Comparison of ENCODE assay signal across 25 mouse cellular contexts in the genomic region with DNA sequence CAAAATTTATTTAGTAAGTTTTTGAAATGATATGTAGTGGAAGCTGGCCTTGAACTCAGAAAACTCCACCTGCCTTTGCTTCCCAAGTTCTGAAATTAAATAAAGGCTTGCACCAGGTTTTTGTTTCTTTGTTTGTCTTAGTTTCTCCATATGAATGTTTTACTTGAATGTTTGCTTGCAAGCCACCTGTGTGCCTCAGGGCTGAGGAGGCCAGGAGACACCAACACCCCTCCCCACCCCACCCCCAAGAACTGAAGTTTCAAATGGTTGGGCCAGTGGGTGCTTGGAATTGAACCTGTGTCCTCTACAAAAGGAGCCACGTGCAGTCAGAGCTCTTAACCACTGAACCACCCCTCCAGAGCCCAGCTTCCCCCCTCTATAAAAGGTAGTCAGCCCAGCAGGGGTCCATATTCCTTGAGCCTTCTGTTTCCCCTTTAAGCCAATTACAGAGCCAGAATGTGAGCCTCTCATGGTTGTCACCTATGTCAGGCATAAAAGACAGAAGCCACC. TPM values are rescaled to one million over a fixed set of nuclear protein-coding genes. Genes with fewer than 3 reads are reported as not detected.
"Had no signal": no experiment of that assay in that cellular context is flagged by ENCODE, and none has a peak within 500 bp of the region (broad histone marks: within the 10 kb centered on the region; RNA-seq: fewer than 3 reads in every experiment).

No protein-coding gene starts in this region.

- H3K27me3 ChIP-seq: stomach, embryonic 15.5 days had no signal

- DNase-seq: kidney, adult 11 months; kidney, adult 8-10 months; kidney, postnatal 10 days; kidney, postnatal 36 days; layer of hippocampus, postnatal 36 days; lung, adult 2 months; lung, postnatal 14 days; right cerebral cortex, adult 18-20 months; right cerebral cortex, postnatal 14 days; right cerebral cortex, postnatal 4 days; thymus, postnatal 36 days had no signal

- H3K27ac ChIP-seq: kidney, embryonic 15.5 days; left cerebral cortex, adult 2 months; limb, embryonic 13.5 days; macrophage; midbrain, embryonic 12.5 days; midbrain, embryonic 15.5 days; neural tube, embryonic 12.5 days; neural tube, embryonic 15.5 days; stomach, embryonic 15.5 days had no signal

- H3K4me2 ChIP-seq: kidney, embryonic 15.5 days; limb, embryonic 13.5 days; midbrain, embryonic 12.5 days; midbrain, embryonic 15.5 days; neural tube, embryonic 12.5 days; neural tube, embryonic 15.5 days; stomach, embryonic 15.5 days had no signal

- H3K9ac ChIP-seq: kidney, embryonic 15.5 days; limb, embryonic 13.5 days; midbrain, embryonic 12.5 days; midbrain, embryonic 15.5 days; neural tube, embryonic 12.5 days; neural tube, embryonic 15.5 days; stomach, embryonic 15.5 days had no signal

- ATAC-seq: midbrain, embryonic 15.5 days had no signal

- H3K4me3 ChIP-seq: kidney, embryonic 15.5 days; left cerebral cortex, adult 2 months; limb, embryonic 13.5 days; midbrain, embryonic 12.5 days; midbrain, embryonic 15.5 days; neural tube, embryonic 12.5 days; neural tube, embryonic 15.5 days; stomach, embryonic 15.5 days had no signal

- H3K36me3 ChIP-seq: kidney, embryonic 15.5 days; limb, embryonic 13.5 days; midbrain, embryonic 12.5 days; midbrain, embryonic 15.5 days; neural tube, embryonic 12.5 days; neural tube, embryonic 15.5 days; stomach, embryonic 15.5 days had no signal

- H3K9me3 ChIP-seq: kidney, embryonic 15.5 days; limb, embryonic 13.5 days; midbrain, embryonic 12.5 days; midbrain, embryonic 15.5 days; neural tube, embryonic 12.5 days; neural tube, embryonic 15.5 days; stomach, embryonic 15.5 days had no signal

RNA-seq across cellular contexts. Expression of a gene that starts 47.8 kb away (rescaled TPM):
- total RNA-seq: layer of hippocampus, adult 8-10 months; layer of hippocampus, postnatal 36 days; left cerebral cortex, adult 2 months; liver, adult 2 months; megakaryocyte, adult 5-6 weeks had no signal
- polyA plus RNA-seq: kidney, embryonic 15.5 days; limb, embryonic 13.5 days; liver, adult 2 months; lung, adult 2 months; lung, embryonic 16.5 days; macrophage; midbrain, embryonic 12.5 days; neural tube, embryonic 12.5 days; neural tube, embryonic 15.5 days; urinary bladder, adult 2 months had no signal
